Mouse (Mus musculus) megakaryocyte, embryonic 14.5 days (primary cell): Measurements from ENCODE around the gene Gm10999. TPM values are rescaled to one million over a fixed set of nuclear protein-coding genes. Genes with fewer than 3 reads are reported as not detected.
"Not testable (repeated sequence)": the region's sequence is repeated elsewhere in the genome, so short reads cannot be mapped to it uniquely, and the experiment has no call there.

Experiments used
- H3K27me3 ChIP-seq: replicated peaks from 2 replicates; pipeline ENCODE3; 2012; ENCODE audit warnings: inconsistent platforms
- H3K36me3 ChIP-seq: replicated peaks from 2 replicates; pipeline ENCODE3; 2012; ENCODE audit warnings: low read length, inconsistent platforms, mixed read lengths
- H3K4me1 ChIP-seq: 2 replicates; pipeline ENCODE4 v1.6.1; 2012; ENCODE audit warnings: inconsistent platforms
- H3K4me3 ChIP-seq: replicated peaks from 2 replicates; pipeline ENCODE3; 2012; ENCODE audit warnings: moderate library complexity, mild to moderate bottlenecking, inconsistent platforms
- H3K9me3 ChIP-seq: 2 replicates; pipeline ENCODE4 v1.6.1; 2012; ENCODE audit warnings: inconsistent platforms
- FLI1 ChIP-seq: IDR thresholded peaks from 2 replicates; pipeline ENCODE4 v1.6.1; 2012; ENCODE audit warnings: low read length, inconsistent platforms, mixed read lengths
- GATA1 ChIP-seq: IDR thresholded peaks from 3 replicates; pipeline ENCODE4 v1.6.1; 2012; ENCODE audit warnings: mixed read lengths, low read length, inconsistent platforms, borderline replicate concordance
- polyA plus RNA-seq: library from polyadenylated mRNA; stranded (reverse); fragments of >175 nt; gene quantifications from 2 replicates; pipeline ENCODE4 v1.2.3, GENCODE M21; 2012; ENCODE audit warnings: low replicate concordance; ENCODE audit not compliant: insufficient read depth

The Gm10999 gene
- polyA plus RNA-seq, result not detected in 2 replicates

GRCm38 (mm10) chr8:129131561-129131960 lies at the start of gene Gm10999:
Gene Gm10999 (minus strand): TSS chr8:129131661.
- Histone ChIP-seq H3K4me1 (no peaks in the 10 kb centered on the region), H3K36me3 (no peaks in the 10 kb centered on the region), H3K27me3 (no peaks in the 10 kb centered on the region), H3K9me3 (no peaks in the 10 kb centered on the region), H3K4me3 (no peak within 1 kb of the TSS)
- TF ChIP-seq GATA1, result no peak
- no peak for TF ChIP-seq FLI1

GRCm38 (mm10) chr8:129133475-129133874 lies 2.0 kb upstream of the Gm10999 start:
- Histone ChIP-seq H3K36me3 (no peaks in the 10 kb centered on the region), H3K4me1 (no peaks in the 10 kb centered on the region), H3K4me3 (no peak overlapping the region), H3K9me3 (no peaks in the 10 kb centered on the region), H3K27me3 (no peaks in the 10 kb centered on the region)
- TF ChIP-seq GATA1 (no peak), FLI1 (no peak)

GRCm38 (mm10) chr8:129115761-129116160 lies 15.7 kb downstream of the Gm10999 start:
- H3K36me3 ChIP-seq, H3K9me3 ChIP-seq, H3K27me3 ChIP-seq, H3K4me3 ChIP-seq, H3K4me1 ChIP-seq: not testable (repeated sequence)

Other genes with a start within 250 kb of the Gm10999 start
- 0.02 TPM in 1 of 2 replicates, not detected in the other for gene Ccdc7a, start 66.1 kb downstream of the Gm10999 start, polyA plus RNA-seq
- not detected in 2 replicates for gene Ccdc7b, start 64.5 kb downstream of the Gm10999 start, polyA plus RNA-seq
- gene 2610044O15Rik8, start 102.7 kb upstream of the Gm10999 start, polyA plus RNA-seq, result 0.26 TPM in 1 of 2 replicates, not detected in the other